Mouse (Mus musculus) urinary bladder, postnatal 10 days (tissue): Measurements from ENCODE around the gene Ghrl.
"Not testable (repeated sequence)": the region's sequence is repeated elsewhere in the genome, so short reads cannot be mapped to it uniquely, and the experiment has no call there.

Source experiments
- DNase-seq: peaks from one replicate; pipeline ENCODE4 v3.0.0; 2022; ENCODE audit warnings: low spot score

Ghrl gene

DNA sequence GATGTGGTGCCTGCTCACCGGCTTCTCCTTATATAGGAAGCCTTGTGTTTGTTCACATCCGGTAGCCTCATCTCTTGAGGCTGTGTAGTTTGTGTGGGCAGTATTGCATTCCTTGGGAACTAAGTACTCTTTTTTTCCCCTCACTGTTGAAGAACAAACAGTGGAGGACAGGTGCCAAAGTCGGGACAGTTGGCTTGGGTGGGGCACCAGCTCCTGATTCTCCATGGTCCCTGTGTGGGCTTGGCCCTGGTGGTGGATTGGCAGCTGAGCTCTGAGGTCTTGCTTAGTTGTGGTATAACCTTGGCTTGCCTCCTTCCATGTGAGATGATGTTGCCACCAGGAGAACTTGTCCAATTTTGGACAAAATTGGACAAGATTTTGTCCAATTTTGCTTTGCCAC lies at the start of gene Ghrl:
Ghrl (minus strand) TSS at position 3 of the 400 bp plus-strand sequence.
- no peak for DNase-seq

DNA sequence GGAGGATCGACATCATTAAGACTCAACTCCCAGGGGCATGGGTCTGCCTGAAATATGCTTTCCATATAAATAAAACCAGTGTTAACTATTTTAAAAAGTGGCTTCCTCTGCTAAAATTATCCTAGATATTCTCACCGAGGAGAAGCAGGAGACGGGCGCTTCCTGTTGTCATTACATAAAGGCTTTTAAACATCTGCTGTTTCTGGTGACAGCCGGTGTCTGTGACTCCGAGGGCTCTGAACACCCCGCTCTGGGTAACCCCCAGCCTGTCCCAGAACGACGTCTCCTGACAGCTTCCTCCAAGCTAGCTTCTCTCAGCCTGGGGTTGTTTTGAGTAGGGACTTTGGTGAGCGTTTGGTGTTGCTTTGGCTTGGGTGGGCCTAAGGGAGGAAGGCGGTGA lies 49.1 kb upstream of the Ghrl start:
- no peak for DNase-seq

DNA sequence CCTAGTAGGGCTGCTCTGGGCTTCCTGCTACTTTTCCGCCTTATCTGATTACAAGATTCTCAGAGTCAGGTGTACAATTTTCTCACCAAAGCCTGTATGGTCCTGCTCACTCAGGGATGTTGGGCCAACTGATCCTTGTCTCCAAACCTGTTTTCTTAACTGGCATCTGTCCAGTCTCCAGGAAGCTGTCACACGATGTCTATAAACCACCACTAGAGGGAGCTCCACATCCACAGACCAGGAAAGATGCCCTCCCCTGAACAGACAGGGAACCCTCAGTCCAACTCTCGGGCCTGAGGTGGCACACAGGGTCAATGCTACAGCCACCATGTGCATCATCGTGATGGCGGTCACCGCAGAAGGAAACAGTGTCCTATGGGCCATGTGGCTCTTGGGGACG lies 42.0 kb upstream of the Ghrl start:
- DNase-seq = no peak

DNA sequence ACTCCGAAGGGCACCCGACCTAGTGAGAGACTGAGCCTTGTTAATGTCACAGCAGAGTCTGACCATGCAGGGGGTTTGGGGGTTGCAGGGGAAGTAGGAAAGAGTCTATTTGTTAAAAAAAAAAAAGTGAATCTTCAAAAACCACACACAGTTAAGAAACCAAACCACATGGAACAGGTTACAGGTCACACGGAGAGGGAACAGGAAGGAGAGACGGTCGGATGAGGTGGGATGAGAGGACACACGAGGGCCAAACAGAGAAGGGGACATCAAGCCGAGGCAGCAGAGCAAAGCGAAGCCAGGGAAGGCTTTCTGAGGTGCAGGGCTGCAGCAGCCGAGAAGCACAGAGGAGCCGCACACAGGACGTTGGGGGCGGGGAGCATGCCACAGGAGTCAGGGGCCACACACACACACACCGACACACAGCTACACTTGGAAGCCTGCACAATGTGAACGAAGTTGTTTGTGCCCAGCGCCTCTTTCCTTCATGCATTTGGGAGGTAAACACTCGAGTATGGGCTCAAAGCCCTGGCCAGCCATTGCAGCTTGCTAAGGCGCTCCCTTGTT lies 29.5 kb upstream of the Ghrl start:
- DNase-seq = no peak

DNA sequence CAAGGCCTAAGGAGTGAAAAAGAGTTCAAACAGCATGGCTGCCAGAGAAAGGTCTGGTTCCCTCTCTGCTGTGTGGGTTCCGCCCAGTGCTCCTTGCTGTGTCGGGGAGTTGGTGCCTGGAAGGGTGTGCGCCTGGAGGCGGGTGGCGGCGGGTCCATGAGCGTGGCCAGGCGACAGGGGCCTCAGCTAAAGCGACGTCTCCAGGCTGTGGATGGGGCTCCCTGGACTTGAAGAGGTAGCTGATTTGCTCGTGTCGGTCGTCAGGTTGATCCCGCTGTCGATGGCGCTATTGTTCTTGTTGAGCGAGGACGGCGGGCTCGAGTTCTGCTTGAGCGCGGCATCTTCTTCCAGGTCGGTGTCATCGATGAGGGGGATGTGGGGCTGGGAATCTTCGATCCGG lies 28.7 kb upstream of the Ghrl start:
- no peak for DNase-seq

DNA sequence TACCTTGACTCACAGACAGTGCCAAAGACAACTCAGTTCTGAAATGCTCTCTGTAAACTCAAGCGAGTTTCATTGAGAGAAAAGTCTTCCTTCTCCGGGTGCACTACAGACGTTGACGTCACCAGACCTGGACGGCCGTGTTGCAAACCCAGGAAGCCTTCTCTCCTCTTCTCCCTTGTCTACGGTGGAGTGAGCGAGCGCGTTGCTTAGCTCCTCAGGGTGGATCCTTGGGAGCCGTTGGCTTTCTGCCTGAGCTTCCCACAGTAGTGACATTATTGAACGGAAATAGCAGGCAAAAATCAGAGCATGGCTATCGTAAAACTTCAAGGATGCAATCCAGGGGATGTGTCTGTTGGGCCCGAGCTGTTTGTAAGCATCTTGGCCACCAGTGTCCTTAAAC lies 27.6 kb upstream of the Ghrl start:
- DNase-seq = no peak

DNA sequence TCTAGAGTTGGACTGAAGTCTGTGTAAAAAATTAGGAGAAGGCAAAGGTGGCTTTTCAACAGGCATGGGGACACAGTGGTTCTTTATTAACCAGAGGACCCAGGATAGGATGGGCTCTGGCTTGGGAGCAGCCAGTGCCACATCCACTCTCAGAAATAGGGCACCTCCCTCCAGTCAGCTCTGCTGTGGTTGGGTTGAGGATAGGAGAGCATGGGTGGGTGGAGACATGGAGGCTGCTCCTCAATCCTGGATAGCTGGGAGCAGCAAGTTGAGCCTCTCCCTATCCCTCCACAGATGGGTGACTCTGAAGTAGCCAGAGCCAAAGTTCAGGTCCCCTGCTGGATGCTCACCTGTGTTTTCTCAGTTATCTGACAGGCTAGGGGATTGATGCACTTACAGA lies 25.4 kb upstream of the Ghrl start:
- no peak for DNase-seq

DNA sequence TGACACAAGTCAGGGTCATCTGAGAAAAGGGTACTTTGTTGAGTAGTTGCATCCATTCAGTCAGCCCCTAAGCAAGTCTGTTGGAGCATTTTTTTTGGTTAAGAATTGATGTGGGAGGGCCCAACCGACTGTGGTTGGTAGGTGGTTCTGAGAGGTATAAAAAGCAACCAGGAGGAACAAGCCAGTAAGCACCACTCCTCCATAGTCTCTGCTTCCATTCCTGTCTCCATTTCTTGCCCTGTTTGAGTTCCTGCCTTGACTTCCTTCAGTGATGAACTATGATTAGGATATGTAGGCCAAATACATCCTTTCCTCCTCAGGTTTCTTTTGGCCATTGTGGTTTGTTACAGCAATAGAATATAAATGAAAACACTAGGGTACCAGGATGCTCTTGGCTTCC lies 23.4 kb upstream of the Ghrl start:
- DNase-seq = no peak

DNA sequence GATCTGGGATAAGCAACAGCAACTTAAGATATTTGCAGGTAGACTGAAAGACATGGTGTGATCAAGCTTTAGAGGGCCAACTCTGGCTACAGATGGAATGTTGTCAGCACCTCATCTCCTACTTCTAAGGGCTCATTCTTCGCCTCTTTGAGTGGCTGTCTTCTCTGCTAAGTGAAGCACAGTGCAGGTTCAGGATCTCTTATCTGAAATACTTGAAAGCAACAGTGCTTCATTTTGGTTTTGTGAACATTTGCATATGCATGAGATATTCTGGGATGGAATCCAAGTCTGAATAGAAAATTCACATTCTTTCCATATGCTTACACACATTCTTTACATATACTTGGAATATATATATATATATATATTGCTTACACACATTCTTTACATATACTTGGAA lies 22.6 kb upstream of the Ghrl start:
- no peak for DNase-seq

DNA sequence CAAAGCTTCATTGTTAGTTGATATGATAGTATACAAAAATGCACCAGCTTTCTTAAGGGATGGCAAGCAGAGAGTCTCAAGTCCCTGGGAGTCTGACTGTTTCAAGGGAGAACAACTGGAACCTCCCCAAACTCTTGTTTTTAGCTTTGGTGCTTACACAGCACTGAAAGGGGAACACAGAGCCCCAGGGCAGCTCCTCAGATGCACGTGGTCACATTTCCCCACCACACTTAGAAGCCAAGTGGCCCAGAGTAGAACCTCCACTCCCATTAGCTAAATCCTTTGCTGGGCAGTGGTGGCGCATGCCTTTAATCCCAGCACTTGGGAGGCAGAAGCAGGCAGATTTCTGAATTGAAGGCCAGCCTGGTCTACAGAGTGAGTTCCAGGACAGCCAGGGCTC lies 21.7 kb upstream of the Ghrl start:
- DNase-seq = no peak

DNA sequence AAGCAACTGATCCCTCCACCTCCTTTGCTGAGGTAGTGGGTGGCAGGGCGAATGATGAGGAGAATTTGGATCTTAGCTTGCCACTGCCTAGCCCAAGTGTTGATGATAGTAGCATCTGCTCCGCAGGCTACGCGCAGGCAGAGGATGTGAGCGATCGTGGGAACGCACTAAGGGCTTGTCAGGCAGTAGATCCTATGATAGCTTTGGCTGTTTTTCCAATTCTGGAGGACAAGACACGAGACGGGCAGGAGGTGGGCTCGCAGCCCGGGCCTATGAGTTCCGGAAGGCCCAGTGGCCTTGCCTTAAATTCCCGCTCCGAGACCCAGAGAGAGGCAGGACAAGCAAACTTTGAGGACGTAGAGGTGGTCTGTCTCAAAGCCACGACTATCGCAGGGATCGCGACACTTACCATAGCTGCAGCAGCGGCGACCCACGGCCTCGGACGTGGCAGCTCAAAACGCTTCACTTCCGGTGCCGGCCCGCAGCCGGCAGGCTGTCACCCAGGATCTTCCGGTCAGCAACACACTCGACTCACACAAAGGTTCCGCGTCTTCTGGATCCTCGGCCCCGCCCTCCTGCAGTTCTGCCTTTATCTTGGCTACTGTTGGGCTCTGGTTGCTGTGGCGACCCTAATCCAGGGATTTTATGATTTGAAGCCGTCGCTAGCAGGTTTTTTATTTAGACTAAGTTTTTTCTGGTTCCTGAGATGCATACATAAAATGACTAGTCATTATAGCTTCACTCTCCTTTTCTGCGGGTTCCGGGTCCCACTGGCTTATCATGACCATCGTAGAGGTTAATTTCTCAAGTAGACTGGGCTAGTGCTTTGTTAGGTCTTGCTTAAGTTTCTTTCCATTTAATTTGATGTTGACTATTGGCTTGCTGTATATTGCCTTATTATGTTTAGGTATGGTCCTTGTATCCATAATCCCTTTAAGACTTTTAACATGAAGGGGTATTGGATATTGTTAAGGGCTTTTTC lies 20.8 kb upstream of the Ghrl start, which contains the start of gene Sec13:
Sec13 (minus strand) TSS at position 508 of the 982 bp plus-strand sequence.
- DNase-seq = peak; percentile 43

DNA sequence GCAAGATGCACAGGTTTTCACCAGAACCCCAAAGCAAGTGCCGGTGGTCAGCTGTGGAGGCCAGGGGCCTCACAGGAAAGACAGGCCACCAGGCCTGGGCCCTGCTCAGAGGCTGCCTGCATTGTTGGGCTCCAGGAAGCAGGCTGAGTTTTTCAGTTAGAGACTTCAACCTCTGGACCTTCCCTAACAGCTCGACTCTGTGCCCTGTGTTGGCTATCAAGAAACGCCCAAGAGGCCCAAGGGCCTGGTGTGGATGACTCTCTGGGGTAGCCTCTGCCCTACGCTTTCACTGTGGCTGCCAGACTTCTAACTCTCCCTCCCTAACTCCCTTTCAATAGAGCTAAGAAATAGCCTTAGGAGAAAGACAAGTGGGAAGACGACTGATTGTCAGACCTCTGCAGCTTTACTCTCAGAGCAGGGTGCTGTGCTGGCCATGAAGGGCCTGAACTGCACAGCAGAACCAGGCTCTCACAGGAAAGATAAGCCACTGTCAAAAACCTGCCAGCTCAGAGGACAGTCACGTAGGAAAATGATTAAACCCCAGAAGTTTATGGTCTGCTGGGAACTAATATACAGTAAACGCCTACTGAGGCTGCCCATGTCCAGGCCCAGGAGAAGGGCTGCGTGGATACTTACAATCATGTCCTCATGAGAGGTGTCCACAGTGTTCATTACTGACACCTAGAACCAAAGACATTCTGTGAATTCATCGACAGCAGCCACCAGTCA lies 17.8 kb upstream of the Ghrl start:
- DNase-seq = no peak

DNA sequence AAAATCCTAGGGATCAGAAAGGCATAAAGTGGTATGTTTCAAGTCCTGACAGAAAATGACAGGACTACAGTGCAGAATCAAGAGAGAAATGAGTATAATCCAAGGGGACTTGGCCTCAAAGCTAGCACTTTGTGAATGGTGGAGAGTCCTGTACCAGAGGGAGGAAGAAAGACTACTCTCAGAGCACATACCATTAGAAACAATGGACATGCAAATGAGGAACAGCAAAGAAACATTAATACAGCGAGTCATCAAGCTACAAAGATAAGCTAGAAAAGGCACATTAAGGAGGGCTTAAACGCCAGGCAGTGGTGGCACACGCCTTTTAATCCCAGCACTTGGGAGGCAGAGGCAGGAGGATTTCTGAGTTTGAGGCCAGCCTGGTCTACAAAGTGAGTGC lies 11.6 kb upstream of the Ghrl start:
- DNase-seq = no peak

DNA sequence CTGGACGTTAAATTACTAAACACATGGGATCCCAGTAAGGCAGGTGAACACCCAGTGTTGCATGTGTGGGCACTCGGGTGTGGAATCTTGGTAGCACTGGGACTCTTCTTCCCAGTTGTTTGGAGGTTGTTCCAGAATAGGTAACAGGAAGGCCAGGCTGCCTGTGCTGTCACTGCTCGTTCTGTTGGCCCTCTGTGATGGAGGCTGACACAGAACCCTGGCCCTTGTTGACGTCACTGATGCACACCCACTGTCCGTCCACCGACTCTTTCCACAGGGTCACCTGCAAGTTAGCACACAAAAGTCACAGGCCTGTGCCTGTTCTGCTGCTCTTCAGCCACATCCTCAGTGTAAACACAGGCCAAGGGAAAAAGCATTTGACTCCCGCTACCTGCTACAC lies 8.5 kb upstream of the Ghrl start:
- no peak for DNase-seq

DNA sequence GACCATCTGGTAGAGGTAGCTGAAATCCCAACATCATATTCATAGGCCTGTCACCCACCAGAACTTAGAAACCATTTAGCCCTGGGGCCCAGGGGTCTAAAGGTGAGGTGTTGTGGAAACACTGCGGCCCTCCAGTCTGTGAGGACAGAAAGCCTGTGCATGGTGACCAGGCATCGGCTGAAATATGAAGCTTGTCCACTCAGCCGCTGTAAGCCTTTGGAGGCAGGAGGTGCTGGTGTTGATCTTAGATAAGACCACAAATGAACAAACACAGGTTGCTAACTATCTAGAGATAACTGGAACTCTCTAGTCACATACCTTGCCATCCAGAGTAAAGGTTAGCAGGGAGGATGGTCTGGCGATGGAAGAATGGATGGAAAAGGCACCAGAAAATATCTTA lies 1.4 kb upstream of the Ghrl start:
- no peak for DNase-seq

DNA sequence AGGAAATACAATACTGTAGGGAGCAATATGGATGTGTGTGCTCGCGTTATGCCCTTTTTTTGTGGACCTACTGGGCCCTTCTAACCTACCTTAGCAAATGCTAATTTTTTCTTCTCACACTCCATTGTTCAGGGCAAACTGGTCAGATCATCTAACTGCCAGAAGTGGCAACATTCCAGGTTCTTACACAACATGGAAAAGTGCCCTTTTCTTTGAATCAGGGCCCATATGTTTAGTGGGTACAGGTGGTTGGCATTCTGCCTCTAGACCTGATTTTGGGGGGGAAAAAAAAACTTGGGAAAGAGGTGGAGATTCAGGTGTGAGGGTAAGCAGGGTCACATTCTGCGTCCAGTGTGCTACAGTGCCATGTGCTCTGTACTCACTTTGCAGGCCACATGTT lies 2.1 kb downstream of the Ghrl start:
- no peak for DNase-seq

DNA sequence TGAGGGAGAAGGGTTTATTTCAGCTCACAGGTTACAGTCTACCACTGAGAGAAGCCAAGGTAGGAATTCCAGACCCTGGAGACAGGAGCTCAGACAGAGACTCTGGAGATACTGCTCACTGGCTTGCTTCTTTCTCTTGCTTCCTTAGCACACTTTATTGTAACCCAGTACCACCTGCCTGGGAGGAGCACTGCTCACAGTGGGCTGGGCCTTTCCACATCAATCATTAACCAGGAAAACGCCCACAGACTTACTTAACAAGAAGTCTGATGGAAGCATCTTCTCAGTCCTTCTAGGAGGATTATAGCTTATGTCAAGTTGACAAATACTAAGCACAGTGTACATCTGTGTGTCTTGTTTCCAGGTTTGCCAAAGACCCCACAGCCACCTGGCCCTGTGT lies 4.9 kb downstream of the Ghrl start:
- DNase-seq = no peak

DNA sequence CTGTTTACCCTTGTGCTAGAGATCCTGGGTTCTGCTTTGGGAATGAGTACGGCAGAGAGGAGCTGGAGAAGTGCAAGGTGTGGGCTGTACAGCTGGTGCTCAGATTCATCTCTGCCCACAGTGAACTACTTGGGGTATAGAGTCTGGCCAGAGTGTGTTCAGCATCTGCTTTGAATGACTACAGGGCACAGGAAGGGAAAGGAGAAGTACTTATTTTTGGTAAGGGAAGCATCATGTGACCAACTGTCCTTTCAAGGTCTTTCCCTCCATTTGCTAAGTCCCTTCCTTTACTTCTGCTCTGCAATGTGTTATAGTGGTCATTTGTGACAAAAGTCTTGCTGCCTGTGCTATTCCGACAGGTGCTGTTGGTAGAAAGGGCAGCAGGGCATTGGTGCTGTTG lies 5.4 kb downstream of the Ghrl start:
- no peak for DNase-seq

DNA sequence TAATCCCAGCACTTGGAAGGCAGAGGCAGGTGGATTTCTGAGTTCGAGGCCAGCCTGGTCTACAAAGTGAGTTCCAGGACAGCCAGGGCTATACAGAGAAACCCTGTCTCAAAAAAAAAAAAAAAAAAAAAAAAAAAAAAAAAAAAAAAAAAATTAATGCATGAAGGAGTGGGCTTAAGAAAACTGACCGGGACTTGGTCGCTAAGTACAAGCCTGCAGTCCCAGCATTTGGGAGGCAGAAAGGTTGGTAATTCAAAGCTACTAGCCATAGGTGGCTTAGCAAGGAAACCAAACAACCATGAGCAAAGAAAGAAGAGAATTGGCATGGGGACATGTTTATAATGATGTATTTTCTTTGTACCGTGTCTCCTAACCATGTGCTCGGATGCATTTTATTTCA lies 6.3 kb downstream of the Ghrl start:
- DNase-seq = not testable (repeated sequence)

DNA sequence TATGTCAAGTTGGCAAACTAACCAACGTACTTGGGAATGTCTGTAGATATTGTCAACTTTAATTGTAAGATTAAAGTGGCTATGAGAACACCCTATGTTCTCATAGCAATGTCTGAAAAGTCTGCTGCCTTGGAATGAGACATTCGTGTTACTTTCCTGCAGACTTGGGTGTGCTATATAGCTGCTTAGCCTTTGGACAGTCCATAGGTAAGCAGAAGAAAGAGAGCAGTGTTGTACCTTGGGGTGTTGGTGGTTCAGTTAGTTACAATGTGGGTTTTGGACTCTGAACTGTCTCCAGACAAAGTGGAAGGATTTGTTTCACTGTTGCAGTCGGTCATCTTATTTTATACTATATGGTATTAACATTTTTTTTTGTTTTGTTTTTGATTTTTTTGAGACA lies 7.0 kb downstream of the Ghrl start:
- no peak for DNase-seq

DNA sequence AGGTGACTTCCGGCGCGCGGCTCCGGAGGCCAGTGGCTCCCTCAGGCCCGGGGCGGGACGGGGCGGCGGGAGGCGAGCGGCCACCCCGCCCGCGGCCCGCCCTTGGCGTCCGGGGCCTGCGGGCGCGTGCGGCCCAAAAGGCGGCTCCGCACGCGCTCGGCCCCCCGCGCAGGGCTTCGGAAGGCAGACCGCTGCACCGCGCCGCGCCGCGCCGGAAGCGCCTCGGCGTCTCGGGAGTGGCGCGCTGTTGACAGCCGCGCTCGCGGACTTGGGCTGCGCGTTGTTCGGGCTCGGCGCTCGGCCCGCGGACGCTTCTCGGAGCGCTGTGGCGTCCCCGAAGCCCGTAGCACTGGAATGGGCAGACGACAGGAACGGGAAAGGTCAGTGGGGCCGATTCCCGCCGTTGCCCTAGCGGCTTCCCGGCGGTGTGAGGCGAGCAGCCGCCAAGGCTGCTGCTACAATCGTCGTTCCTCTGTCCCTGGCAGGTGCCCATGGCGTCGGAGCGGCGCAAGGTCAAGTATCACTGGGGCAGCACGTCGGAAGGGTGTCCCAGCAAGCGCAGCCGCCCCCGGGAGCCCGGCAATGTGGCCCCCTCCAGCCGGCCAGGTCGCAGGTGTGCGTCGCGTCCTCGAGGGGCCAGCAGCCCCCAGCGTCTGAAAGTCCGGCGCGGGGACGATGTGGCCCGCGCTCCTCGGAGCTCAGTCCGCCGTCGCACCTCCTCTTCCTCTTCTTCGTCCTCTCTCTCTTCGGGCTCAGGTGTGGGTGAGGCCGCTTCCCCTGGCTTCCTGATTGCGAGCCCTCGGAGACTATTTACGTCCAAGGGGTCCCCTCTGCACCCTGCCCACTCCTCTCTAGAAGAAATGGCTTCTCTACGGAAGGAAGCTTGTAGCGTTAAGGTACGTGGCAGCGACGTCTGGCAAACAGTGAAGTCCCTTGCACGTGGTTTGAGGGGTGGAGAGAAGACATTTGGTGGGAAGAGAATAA lies 22.2 kb downstream of the Ghrl start:
- no peak for DNase-seq
